Mouse (Mus musculus) cerebellum, adult 8-10 months (tissue): ENCODE results near the gene Zfp955b.
"Not testable (repeated sequence)": the region's sequence is repeated elsewhere in the genome, so short reads cannot be mapped to it uniquely, and the experiment has no call there.

Experiments
- DNase-seq: peaks from one replicate; pipeline ENCODE4 v3.0.0; 2022

Gene Zfp955b

GRCm38 (mm10) chr17:33289039-33289875, at the start of gene Zfp955b:
Zfp955b (plus strand) TSS chr17:33289544.
- not testable (repeated sequence) for DNase-seq

GRCm38 (mm10) chr17:33254530-33255318, 34.6 kb upstream of the Zfp955b start, which contains the start of gene Zfp955a:
Zfp955a (minus strand) TSS chr17:33255145.
- not testable (repeated sequence) for DNase-seq

GRCm38 (mm10) chr17:33255319-33255657, 34.1 kb upstream of the Zfp955b start:
- not testable (repeated sequence) for DNase-seq

- DNase-seq = no peak
These were observed 25.0 kb upstream of the Zfp955b start, which contains the start of gene Olfr63 for GRCm38 (mm10) chr17:33264376-33264775. Olfr63 (plus strand) TSS chr17:33264676.

GRCm38 (mm10) chr17:33268907-33269306, 20.4 kb upstream of the Zfp955b start:
- DNase-seq = no peak

GRCm38 (mm10) chr17:33289876-33290149, 469 bp downstream of the Zfp955b start:
- DNase-seq = not testable (repeated sequence)

- DNase-seq = no peak
These were observed 63.6 kb downstream of the Zfp955b start for GRCm38 (mm10) chr17:33352981-33353380.
